Mouse (Mus musculus) midbrain, embryonic 16.5 days (tissue): ENCODE data around the gene Lhb. TPM values are rescaled to one million over a fixed set of nuclear protein-coding genes. Genes with fewer than 3 reads are reported as not detected.
"Not testable (repeated sequence)": the region's sequence is repeated elsewhere in the genome, so short reads cannot be mapped to it uniquely, and the experiment has no call there.

Experiments
- ATAC-seq: fragments of 200-750 bp; cut with Nextera tagmentation; 2 replicates; pipeline ENCODE4 v1.8.0; 2017; ENCODE audit warnings: moderate TSS enrichment
- H3K27ac ChIP-seq: fragments of 300-500 bp; sonication (generic); 2 replicates; pipeline ENCODE4 v1.5.1; 2014; ENCODE audit warnings: mild to moderate bottlenecking, low read length, mixed read lengths
- H3K27me3 ChIP-seq: fragments of 300-500 bp; sonication (generic); 2 replicates; pipeline ENCODE4 v1.6.1; 2014; ENCODE audit warnings: low read depth, low read length, mixed read lengths; ENCODE audit not compliant: control insufficient read depth, insufficient read depth
- H3K36me3 ChIP-seq: fragments of 300-500 bp; sonication (generic); 2 replicates; pipeline ENCODE4 v1.6.1; 2014; ENCODE audit warnings: mild to moderate bottlenecking, low read length, moderate library complexity, mixed read lengths; ENCODE audit not compliant: control insufficient read depth, insufficient read depth
- H3K4me1 ChIP-seq: fragments of 300-500 bp; sonication (generic); 2 replicates; pipeline ENCODE4 v1.6.1; 2014; ENCODE audit warnings: mild to moderate bottlenecking, low read length, mixed read lengths; ENCODE audit not compliant: control insufficient read depth, insufficient read depth
- H3K4me2 ChIP-seq: fragments of 300-500 bp; sonication (generic); 2 replicates; pipeline ENCODE4 v1.6.1; 2014; ENCODE audit warnings: mild to moderate bottlenecking, low read length, mixed read lengths
- H3K4me3 ChIP-seq: fragments of 300-500 bp; sonication (generic); 2 replicates; pipeline ENCODE4 v1.5.1; 2014; ENCODE audit warnings: low read depth, mild to moderate bottlenecking, low read length, moderate library complexity, mixed read lengths
- H3K9ac ChIP-seq: fragments of 300-500 bp; sonication (generic); 2 replicates; pipeline ENCODE4 v1.6.1; 2014; ENCODE audit warnings: low read depth, low read length, mixed read lengths
- H3K9me3 ChIP-seq: fragments of 300-500 bp; sonication (generic); replicated peaks from 2 replicates; pipeline ENCODE4 v1.6.1; 2014; ENCODE audit warnings: mild to moderate bottlenecking, low read length, mixed read lengths; ENCODE audit not compliant: control insufficient read depth, poor library complexity, severe bottlenecking
- WGBS: fragments of 180-500 bp; shearing (Covaris S2); extraction: QIAGEN DNeasy Blood & Tissue Kit; methylation state at CpG from one replicate; pipeline ENCODE4 v1.1.7; 2014; 5-methylcytosine and 5-hydroxymethylcytosine counted together
- polyA plus RNA-seq: library from polyadenylated mRNA; unstranded; fragments of >200 nt; fragmentation: Nextera tagmentation; extraction: Ambion mirVana; gene quantifications from 2 replicates; pipeline ENCODE4 v1.2.1, GENCODE M21; 2015

Lhb gene
- polyA plus RNA-seq, 1 experiment from 2014 or later, result 0.39 TPM

DNA sequence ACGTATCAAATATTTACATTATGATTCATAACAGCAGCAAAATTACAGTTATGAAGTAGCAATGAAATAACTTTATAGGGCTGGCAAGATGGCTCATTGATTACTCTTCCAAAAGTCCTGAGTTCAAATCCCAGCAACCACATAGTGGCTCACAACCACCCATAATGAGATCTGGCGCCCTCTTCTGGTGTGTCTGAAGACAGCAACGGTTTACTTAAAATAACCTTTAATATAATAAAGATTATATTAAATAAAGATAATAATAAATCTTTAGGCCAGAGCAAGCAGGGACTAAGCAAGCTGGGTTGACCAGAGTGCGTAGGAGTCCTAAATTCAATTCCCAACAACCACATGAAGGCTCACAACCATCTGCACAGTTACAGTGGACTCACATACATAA, 42.2 kb downstream of the Lhb start:
- 78% methylated on average over 4 of the region's 4 CpGs for WGBS
- not testable (repeated sequence) for H3K9ac ChIP-seq, ATAC-seq, H3K4me3 ChIP-seq, H3K27me3 ChIP-seq, H3K9me3 ChIP-seq, H3K4me2 ChIP-seq, H3K27ac ChIP-seq
- Histone ChIP-seq H3K36me3 (peaks cover 23% of the 10 kb centered on the region), H3K4me1 (peaks cover 37% of the 10 kb centered on the region)

DNA sequence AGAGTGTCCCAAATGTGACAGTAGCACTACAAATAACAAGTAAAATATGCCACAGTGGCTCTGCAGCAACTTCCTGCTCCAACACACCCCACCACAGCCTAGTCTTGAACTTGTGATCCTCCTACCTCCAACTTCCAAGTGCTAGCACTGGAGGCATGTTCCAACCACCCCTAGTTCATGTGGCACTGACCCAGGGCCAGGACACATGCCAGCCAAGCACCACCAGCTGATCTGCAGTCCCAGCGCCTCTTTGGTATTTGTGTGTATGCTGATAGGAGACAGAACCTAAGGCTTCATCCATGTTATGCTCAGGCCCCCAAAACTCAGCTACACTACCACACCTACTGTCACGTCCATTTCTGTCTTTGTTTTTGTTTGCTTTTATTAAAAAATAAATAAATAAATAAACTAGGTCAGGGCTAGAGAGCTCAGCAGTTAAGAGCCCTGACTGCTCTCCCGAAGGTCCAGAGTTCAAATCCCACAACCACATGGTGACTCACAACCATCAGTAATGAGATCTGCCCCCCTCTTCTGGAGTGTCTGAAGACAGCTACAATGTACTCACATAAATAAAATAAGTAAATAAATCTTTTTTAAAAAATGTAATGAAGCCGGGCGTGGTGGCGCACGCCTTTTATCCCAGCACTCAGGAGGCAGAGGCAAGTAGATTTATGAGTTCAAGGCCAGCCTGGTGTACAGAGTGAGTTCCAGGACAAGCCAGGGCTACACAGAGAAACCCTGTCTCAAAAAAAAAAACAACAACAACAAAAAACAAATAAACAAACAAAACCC, 43.6 kb downstream of the Lhb start:
- Histone ChIP-seq H3K4me1 (peaks cover 33% of the 10 kb centered on the region), H3K4me3 (no peak overlapping the region), H3K27me3 (no peaks in the 10 kb centered on the region), H3K36me3 (peaks cover 18% of the 10 kb centered on the region), H3K9me3 (no peaks in the 10 kb centered on the region), H3K9ac (no peak overlapping the region), H3K4me2 (no peak overlapping the region), H3K27ac (no peak overlapping the region)
- no peak for ATAC-seq
- WGBS, result 96% methylated on average over 7 of the region's 7 CpGs

DNA sequence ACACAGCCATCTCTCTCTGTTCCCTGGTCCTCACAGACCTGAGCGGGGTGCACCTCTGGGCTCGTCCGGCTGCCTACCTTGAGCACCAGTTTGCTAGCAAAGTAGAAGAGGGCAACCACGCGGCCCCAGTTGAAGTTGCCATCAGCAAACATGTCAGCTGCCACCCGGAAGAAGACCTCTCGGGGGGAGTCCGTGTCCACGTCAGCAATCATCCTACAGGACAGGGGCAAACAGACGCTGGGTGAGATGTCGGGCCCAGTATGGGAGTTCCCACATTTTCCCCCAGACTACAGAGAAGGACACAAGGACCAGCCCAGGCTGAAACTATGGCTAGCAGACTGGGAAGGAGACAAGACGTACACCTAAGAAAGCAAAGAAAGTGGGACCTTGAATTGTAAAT, 44.5 kb downstream of the Lhb start:
- peak overlapping the region; percentile 96; the same call in 1 of the 2 replicates for H3K4me2 ChIP-seq
- no peaks in the 10 kb centered on the region for H3K27me3 ChIP-seq
- no peak overlapping the region for H3K4me3 ChIP-seq
- peaks cover 32% of the 10 kb centered on the region for H3K4me1 ChIP-seq
- ATAC-seq, result no peak
- peaks cover 18% of the 10 kb centered on the region for H3K36me3 ChIP-seq
- no peak overlapping the region for H3K9ac ChIP-seq
- H3K9me3 ChIP-seq, result no peaks in the 10 kb centered on the region
- WGBS, result 97% methylated on average over 12 of the region's 12 CpGs
- H3K27ac ChIP-seq, result no peak overlapping the region

DNA sequence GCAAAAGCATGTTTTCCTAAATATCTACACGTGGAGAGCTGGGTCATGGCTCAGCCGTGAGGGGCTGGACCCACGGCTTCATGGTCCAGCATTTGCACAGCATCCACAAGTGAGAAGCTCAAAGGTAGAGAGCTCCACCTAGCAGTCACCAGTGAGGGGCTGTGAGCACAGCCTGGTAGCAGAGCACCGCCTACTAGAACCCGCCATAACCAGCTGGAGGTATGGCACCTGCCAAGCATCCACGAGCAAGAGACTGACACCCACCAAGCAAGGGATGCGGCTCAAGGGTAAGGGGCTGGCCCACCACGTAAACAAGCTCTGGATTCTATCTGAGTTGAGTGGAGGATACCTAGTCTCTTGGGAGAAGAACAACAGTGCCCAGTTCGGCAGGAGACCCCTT, 44.9 kb downstream of the Lhb start:
- Histone ChIP-seq H3K4me1 (peaks cover 27% of the 10 kb centered on the region), H3K4me2 (peak overlapping the region; percentile 96), H3K27ac (no peak overlapping the region), H3K36me3 (peaks cover 18% of the 10 kb centered on the region), H3K9ac (peak overlapping the region; percentile 91), H3K9me3 (no peaks in the 10 kb centered on the region), H3K27me3 (no peaks in the 10 kb centered on the region), H3K4me3 (peak overlapping the region; percentile 92)
- ATAC-seq, result peak; percentile 2; the same call in 1 of the 2 replicates
- WGBS, result 82% methylated on average over 9 of the region's 9 CpGs

DNA sequence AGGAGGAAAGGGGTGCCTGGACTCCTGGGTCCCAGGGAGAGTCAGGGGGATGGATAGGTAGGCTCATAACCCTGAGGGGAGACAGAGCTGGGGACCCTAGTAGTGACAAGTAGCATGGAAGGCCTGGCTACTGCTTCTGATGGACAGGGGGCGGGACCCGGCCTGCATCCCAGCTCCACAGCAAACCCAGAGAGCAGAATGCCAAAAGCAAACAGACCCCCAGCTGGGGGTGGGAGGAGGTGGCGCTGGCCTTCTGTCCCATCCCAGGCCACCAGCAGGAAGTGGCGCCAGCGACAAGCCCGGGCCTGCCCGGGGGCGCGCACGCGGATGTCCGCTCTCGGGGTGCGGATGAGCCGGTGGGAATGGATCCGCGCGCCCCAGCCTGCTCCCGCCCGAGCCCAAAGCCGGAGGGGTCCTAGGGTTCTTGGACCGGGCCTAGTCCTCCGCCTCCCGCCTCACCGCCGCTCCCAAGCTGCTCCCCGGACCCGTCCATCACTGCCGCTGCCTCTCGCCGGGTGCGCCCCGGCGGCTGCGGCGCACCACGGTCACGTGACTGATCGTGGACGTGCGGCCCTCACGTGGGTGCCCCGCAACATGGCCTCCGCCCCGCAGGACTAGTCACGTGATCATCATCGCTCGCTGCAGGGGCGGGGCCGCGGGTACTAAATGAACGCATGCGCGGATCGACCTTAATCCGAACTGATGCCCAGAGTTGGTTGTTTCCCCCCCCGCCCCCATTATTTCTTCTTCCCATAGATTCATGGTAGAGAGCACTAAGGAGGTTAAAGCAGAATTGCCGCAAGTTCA, 45.9 kb downstream of the Lhb start, which contains the start of gene Bax:
Gene Bax (minus strand): TSS at position 616 of the 807 bp plus-strand sequence.
- Histone ChIP-seq H3K9me3 (no peaks in the 10 kb centered on the region), H3K9ac (peak within 1 kb of the TSS; percentile 91), H3K27me3 (no peaks in the 10 kb centered on the region), H3K4me3 (peak within 1 kb of the TSS; percentile 92), H3K4me2 (peak within 1 kb of the TSS; percentile 96), H3K27ac (peak within 1 kb of the TSS; percentile 78), H3K36me3 (peaks cover 18% of the 10 kb centered on the region), H3K4me1 (peaks cover 22% of the 10 kb centered on the region)
- under 1% methylated on average over 55 of the region's 58 CpGs for WGBS
- peak; percentile 75 for ATAC-seq

DNA sequence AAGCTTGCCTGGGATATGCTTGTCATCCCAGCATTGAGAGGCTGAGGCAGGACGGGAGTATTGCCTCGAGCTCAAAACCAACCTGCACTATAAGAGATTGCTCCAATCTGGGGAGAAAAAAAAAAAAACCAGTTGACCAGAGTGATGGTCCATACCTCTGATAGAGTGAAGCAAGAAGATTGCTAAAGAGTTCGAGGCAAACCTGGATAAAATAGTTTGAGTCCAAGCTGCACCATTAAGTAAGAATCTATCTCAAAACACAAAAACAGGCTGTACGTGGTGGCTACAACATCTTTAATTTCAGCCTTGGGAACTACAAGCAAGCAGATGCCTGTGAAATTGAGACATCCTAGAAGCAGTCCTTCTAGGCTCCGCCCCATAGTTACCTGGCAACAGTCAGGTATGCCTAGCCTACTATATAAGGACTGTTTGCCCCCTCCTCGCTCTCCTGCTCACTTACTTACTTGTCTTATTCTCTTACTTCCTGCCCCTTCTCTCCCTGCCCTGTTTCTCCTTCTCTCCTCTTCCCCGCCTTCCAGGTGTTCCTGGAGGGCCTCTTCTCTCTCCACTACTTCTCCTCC, 46.6 kb downstream of the Lhb start:
- H3K36me3 ChIP-seq, result peaks cover 16% of the 10 kb centered on the region
- peaks cover 19% of the 10 kb centered on the region for H3K4me1 ChIP-seq
- H3K4me2 ChIP-seq, result peak overlapping the region; percentile 62
- no peaks in the 10 kb centered on the region for H3K27me3 ChIP-seq
- no peaks in the 10 kb centered on the region for H3K9me3 ChIP-seq
- peak overlapping the region; percentile 91 for H3K9ac ChIP-seq
- H3K27ac ChIP-seq, result peak overlapping the region; percentile 78; the same call in 1 of the 2 replicates
- WGBS, result 32% methylated on average over 7 of the region's 7 CpGs
- H3K4me3 ChIP-seq, result peak overlapping the region; percentile 92
- ATAC-seq, result peak; percentile 36

DNA sequence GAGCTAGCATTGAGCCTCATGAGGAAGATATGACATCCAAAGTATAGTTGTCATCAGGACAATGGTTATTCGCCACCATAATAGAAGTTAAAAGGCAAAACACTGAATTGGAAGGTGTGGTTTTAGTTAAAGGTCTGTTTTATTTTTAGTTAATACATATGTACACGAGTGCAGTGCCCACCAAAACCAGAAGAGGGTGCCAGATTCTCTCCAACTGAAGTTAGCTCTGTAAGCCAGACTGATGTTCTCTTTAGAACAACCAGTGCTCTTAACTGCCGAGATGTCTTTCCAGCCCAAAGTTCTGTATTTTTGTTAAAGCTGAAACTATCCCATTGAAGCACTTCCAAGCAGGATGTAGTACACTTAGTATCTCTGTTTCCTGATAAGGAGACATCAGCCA, 50.2 kb downstream of the Lhb start:
- no peak overlapping the region for H3K27ac ChIP-seq
- no peak overlapping the region for H3K4me2 ChIP-seq
- ATAC-seq, result no peak
- H3K4me3 ChIP-seq, result no peak overlapping the region
- H3K9ac ChIP-seq, result no peak overlapping the region
- peaks cover 8% of the 10 kb centered on the region for H3K4me1 ChIP-seq
- no peaks in the 10 kb centered on the region for H3K36me3 ChIP-seq
- H3K9me3 ChIP-seq, result no peaks in the 10 kb centered on the region
- 6% methylated on average over 3 of the region's 3 CpGs for WGBS
- no peaks in the 10 kb centered on the region for H3K27me3 ChIP-seq
